Mouse (Mus musculus): ENCODE data around the gene Syna.

Syna gene

DNA sequence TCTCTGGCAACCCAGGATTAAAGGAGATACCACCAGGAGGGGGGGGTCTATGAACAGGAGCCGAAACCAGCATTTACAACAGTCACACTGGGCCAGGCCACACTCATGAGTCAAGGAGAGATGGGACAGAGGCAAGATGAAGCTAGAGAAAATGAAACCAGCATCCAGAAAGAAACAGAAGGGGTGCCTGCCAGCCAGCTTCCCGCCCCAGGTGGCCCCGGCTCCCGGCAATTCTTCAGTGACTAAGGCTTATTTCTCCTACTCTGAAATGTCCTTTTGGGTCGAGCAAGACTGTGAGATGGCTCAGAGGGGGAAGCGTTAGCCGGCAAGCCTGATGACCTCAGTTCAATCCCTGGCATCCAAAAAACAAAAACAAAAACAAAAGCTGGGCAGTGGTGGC is 13.2 kb downstream of the Syna start:
- H3K9me3 ChIP-seq (ENCODE audit: low read length) = no peaks in the 10 kb centered on the region
- TF ChIP-seq NANOG (IDR thresholded peaks at IDR 0.05; ENCODE audit: borderline replicate concordance, low read length) (no peak), CTCF (conservative IDR thresholded peaks at IDR 0.05; ENCODE audit: low read length) (no peak), POU5F1 (IDR thresholded peaks at IDR 0.05; ENCODE audit: borderline replicate concordance, low read length) (no peak)
- H3K4me3 ChIP-seq (replicated peaks; ENCODE audit: low read length) = no peak overlapping the region
- peaks cover 64% of the 10 kb centered on the region for H3K4me1 ChIP-seq (replicated peaks; ENCODE audit: low read depth, low read length)
- no peaks in the 10 kb centered on the region for H3K36me3 ChIP-seq (ENCODE audit: insufficient read depth, low read length)
- H3K27me3 ChIP-seq (ENCODE audit: insufficient read depth, low read length) = peaks cover 21% of the 10 kb centered on the region

DNA sequence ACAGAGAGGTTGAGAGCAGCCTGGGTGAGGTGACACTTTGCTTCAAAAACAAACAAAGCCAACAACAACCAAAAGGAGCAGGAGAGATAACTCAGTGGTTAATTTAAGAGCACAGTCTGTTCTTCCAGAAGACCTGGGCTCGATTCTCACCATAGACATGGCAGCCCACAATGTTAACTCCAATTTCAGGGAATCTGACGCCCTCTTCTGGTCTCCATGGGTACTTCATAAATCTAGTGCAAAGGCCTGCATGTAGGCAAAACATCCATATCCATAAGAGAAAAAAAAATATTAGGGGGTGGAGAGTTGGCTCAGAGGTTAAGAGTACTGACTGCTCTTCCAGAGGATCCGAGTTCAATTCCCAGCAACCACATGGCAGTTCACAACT is 14.7 kb downstream of the Syna start:
- TF ChIP-seq POU5F1 (IDR thresholded peaks at IDR 0.05; ENCODE audit: borderline replicate concordance, low read length) (no peak), NANOG (IDR thresholded peaks at IDR 0.05; ENCODE audit: borderline replicate concordance, low read length) (no peak), CTCF (conservative IDR thresholded peaks at IDR 0.05; ENCODE audit: low read length) (peak; percentile 65)
- H3K4me1 ChIP-seq (replicated peaks; ENCODE audit: low read depth, low read length) = peaks cover 65% of the 10 kb centered on the region
- H3K36me3 ChIP-seq (ENCODE audit: insufficient read depth, low read length) = no peaks in the 10 kb centered on the region

DNA sequence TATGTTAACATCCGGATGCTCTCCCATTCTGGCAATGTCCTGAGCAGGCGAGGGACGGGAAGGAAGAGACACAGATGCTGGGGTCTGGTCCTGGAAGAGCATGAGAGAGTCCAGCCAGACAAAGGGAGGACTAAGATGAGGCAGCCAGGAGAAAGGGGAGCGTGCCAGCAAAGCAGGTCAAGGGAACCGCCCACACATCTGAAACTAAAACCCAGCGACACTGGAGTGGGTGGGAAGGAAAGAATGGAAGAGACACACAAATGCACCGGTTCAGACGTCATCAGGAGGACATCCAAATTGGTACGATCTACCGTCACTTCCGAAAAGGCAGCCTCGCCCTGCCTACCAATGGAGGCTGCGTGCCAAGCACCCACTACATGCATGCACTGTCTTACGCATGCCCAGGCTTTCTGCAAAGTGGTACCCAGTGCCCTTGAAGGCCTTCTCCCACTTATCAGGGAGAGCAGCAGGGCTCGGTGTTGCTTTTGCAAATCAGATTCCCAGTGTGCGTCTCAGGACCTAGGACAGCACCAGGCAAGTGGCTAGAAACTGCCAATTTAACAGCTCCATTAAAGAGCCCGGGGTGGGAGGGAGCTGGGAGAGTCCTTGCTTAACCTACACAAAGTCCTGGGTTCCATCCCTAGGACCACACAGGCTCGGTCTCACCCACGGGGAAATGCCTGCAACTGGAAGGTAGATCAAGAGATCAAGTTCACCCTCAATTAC is 15.3 kb downstream of the Syna start:
- peaks cover 3% of the 10 kb centered on the region; the same call in 1 of the 2 replicates for H3K27me3 ChIP-seq (ENCODE audit: insufficient read depth, low read length)
- TF ChIP-seq POU5F1 (IDR thresholded peaks at IDR 0.05; ENCODE audit: borderline replicate concordance, low read length) (no peak), NANOG (IDR thresholded peaks at IDR 0.05; ENCODE audit: borderline replicate concordance, low read length) (no peak), CTCF (conservative IDR thresholded peaks at IDR 0.05; ENCODE audit: low read length) (no peak)
- H3K36me3 ChIP-seq (ENCODE audit: insufficient read depth, low read length) = no peaks in the 10 kb centered on the region
- no peaks in the 10 kb centered on the region for H3K9me3 ChIP-seq (ENCODE audit: low read length)
- H3K4me3 ChIP-seq (replicated peaks; ENCODE audit: low read length) = peak overlapping the region; percentile 32; the same call in 1 of the 2 replicates
- peaks cover 69% of the 10 kb centered on the region for H3K4me1 ChIP-seq (replicated peaks; ENCODE audit: low read depth, low read length)

More for the DNA sequence above, 14.7 kb downstream of the Syna start:
- no peaks in the 10 kb centered on the region for H3K9me3 ChIP-seq (ENCODE audit: low read length)
- H3K27me3 ChIP-seq (ENCODE audit: insufficient read depth, low read length) = peaks cover 5% of the 10 kb centered on the region
- H3K4me3 ChIP-seq (replicated peaks; ENCODE audit: low read length) = no peak overlapping the region

DNA sequence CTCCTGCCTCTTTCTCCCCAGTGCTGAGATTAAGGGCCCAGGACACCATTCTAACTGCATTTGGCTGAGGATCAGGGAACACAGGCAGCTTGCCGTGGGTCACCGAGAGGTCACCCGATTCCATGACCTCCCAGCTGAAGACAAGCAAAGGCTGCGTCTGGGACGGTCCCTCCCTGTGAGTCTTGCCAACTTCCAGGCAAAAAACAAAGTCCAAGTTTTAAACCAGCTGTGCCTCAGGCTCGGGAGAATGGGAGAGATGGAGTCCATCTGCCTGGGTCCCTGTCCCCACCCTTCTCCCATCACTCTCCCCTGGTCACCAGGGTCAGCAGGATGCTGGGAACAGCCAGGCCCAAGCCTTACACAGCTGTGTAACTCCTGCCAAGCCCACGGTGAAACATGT is 18.3 kb downstream of the Syna start:
- Histone ChIP-seq H3K9me3 (ENCODE audit: low read length) (0 out of 2 replicates have a peak, but pooled peaks cover 2% of the 10 kb centered on the region), H3K27me3 (ENCODE audit: insufficient read depth, low read length) (no peaks in the 10 kb centered on the region), H3K4me1 (replicated peaks; ENCODE audit: low read depth, low read length) (peaks cover 74% of the 10 kb centered on the region), H3K4me3 (replicated peaks; ENCODE audit: low read length) (no peak overlapping the region), H3K36me3 (ENCODE audit: insufficient read depth, low read length) (0 out of 2 replicates have a peak, but pooled peaks cover 3% of the 10 kb centered on the region)
- TF ChIP-seq NANOG (IDR thresholded peaks at IDR 0.05; ENCODE audit: borderline replicate concordance, low read length) (no peak), POU5F1 (IDR thresholded peaks at IDR 0.05; ENCODE audit: borderline replicate concordance, low read length) (no peak), CTCF (conservative IDR thresholded peaks at IDR 0.05; ENCODE audit: low read length) (no peak)

DNA sequence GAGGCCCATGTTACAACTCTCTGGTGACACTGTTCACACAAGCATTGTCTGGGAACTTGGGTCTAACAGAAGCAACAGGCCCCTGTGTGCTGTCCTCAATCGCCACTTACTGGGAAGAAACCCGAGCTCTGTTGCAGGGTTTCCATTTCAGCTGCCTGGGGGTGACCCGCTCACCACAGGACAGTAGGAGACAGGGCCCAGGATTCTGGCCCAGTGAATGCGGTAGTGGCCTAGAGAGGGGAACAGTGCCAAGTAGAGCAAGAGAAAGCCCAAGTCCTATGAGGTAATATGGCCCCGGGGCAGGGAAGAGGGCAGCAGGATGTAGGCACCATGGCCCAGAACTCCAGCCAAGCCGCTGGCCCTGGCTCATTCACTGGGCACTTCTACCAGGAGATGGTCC is 19.1 kb downstream of the Syna start:
- H3K4me1 ChIP-seq (replicated peaks; ENCODE audit: low read depth, low read length) = peaks cover 76% of the 10 kb centered on the region
- H3K4me3 ChIP-seq (replicated peaks; ENCODE audit: low read length) = no peak overlapping the region
- 0 out of 2 replicates have a peak, but pooled peaks cover 3% of the 10 kb centered on the region for H3K36me3 ChIP-seq (ENCODE audit: insufficient read depth, low read length)
- H3K27me3 ChIP-seq (ENCODE audit: insufficient read depth, low read length) = no peaks in the 10 kb centered on the region
- TF ChIP-seq POU5F1 (IDR thresholded peaks at IDR 0.05; ENCODE audit: borderline replicate concordance, low read length) (no peak), NANOG (IDR thresholded peaks at IDR 0.05; ENCODE audit: borderline replicate concordance, low read length) (no peak)
- H3K9me3 ChIP-seq (ENCODE audit: low read length) = 0 out of 2 replicates have a peak, but pooled peaks cover 5% of the 10 kb centered on the region

DNA sequence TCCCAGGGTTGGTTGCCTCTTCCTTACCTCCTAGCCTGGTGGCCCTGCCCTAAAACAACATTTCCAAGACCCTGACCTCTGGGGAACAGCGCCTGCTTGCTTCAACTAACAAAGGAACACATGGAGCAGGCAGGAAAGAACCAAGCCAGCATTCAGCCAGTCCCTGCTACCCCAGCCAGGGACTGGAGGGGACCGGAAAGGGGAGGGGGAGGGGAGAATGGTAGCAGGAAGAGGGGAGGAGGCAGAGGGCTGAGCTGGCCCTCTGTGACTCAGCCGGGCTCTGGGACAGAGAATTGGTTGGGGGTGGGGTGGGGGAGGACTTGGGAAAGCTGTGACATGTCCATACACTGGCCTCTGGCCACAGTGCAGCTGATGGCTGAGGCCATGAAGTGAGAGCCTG is 20.1 kb downstream of the Syna start:
- Histone ChIP-seq H3K9me3 (ENCODE audit: low read length) (0 out of 2 replicates have a peak, but pooled peaks cover 5% of the 10 kb centered on the region), H3K27me3 (ENCODE audit: insufficient read depth, low read length) (no peaks in the 10 kb centered on the region), H3K4me1 (replicated peaks; ENCODE audit: low read depth, low read length) (peaks cover 81% of the 10 kb centered on the region), H3K4me3 (replicated peaks; ENCODE audit: low read length) (no peak overlapping the region), H3K36me3 (ENCODE audit: insufficient read depth, low read length) (0 out of 2 replicates have a peak, but pooled peaks cover 3% of the 10 kb centered on the region)
- TF ChIP-seq POU5F1 (IDR thresholded peaks at IDR 0.05; ENCODE audit: borderline replicate concordance, low read length) (no peak), CTCF (conservative IDR thresholded peaks at IDR 0.05; ENCODE audit: low read length) (no peak), NANOG (IDR thresholded peaks at IDR 0.05; ENCODE audit: borderline replicate concordance, low read length) (no peak)

DNA sequence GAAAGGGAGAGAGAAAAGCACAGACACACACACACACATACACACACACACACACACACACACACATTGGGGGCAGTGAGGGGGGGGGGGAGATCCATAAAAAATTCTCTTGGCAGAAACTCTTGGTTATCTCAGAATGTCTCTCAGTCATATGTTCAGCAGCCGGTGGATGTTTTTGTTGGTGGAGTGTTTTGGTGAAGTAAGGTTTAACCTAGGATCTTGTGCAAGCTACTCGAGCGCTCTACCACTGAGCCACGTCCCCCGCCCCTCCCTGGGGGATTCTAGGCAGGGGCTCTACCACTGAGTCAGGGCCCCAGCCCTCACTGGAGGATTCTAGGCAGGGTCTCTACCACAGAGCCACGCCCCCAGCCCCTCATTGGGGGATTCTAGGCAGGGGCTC is 23.9 kb downstream of the Syna start:
- Histone ChIP-seq H3K4me1 (replicated peaks; ENCODE audit: low read depth, low read length) (peaks cover 57% of the 10 kb centered on the region), H3K27me3 (ENCODE audit: insufficient read depth, low read length) (no peaks in the 10 kb centered on the region), H3K9me3 (ENCODE audit: low read length) (0 out of 2 replicates have a peak, but pooled peaks cover 5% of the 10 kb centered on the region), H3K36me3 (ENCODE audit: insufficient read depth, low read length) (0 out of 2 replicates have a peak, but pooled peaks cover 3% of the 10 kb centered on the region), H3K4me3 (replicated peaks; ENCODE audit: low read length) (no peak overlapping the region)
- TF ChIP-seq CTCF (conservative IDR thresholded peaks at IDR 0.05; ENCODE audit: low read length) (no peak), NANOG (IDR thresholded peaks at IDR 0.05; ENCODE audit: borderline replicate concordance, low read length) (no peak), POU5F1 (IDR thresholded peaks at IDR 0.05; ENCODE audit: borderline replicate concordance, low read length) (no peak)

DNA sequence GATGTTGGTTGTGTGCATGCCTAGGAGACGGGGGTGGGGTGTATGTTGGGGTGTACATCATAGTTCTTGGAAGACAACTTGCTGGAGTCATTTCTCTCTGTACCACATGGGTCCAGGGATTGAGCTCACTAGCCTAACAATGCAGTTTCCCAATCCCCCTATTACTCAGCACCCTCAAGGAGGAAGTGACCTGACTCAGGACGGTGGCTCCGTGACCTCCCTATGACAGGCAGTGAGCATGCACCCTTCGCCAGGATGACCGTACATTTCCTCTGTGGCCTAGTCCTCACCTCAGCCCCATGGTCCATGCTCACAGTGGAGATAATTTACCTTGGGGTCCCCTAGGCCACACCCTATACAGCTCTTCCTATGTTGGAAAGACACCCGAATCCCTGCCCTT is 27.6 kb downstream of the Syna start:
- H3K4me3 ChIP-seq (replicated peaks; ENCODE audit: low read length) = no peak overlapping the region
- peaks cover 58% of the 10 kb centered on the region for H3K4me1 ChIP-seq (replicated peaks; ENCODE audit: low read depth, low read length)
- H3K27me3 ChIP-seq (ENCODE audit: insufficient read depth, low read length) = no peaks in the 10 kb centered on the region
- TF ChIP-seq POU5F1 (IDR thresholded peaks at IDR 0.05; ENCODE audit: borderline replicate concordance, low read length) (no peak), CTCF (conservative IDR thresholded peaks at IDR 0.05; ENCODE audit: low read length) (no peak), NANOG (IDR thresholded peaks at IDR 0.05; ENCODE audit: borderline replicate concordance, low read length) (no peak)
- H3K9me3 ChIP-seq (ENCODE audit: low read length) = 0 out of 2 replicates have a peak, but pooled peaks cover 5% of the 10 kb centered on the region
- no peaks in the 10 kb centered on the region for H3K36me3 ChIP-seq (ENCODE audit: insufficient read depth, low read length)

Data from E14TG2a.4 (cell line).